Mouse (Mus musculus): ENCODE results near the gene Rasl10a. TPM values are rescaled to one million over a fixed set of nuclear protein-coding genes. Genes with fewer than 3 reads are reported as not detected.

The Rasl10a gene
- polyA plus RNA-seq, 1 experiment = not detected

GRCm38 (mm10) chr11:5025108-5025507, 32.8 kb upstream of the Rasl10a start:
- Histone ChIP-seq H3K4me3 (ENCODE audit: insufficient read depth, low read length) (no peak overlapping the region), H3K4me1 (ENCODE audit: control insufficient read depth, insufficient read depth, low read length) (no peaks in the 10 kb centered on the region), H3K27ac (ENCODE audit: insufficient read depth, low read length) (no peak overlapping the region)
- TF ChIP-seq POLR2A (IDR thresholded peaks at IDR 0.05; ENCODE audit: low read depth, low read length) (no peak), CTCF (IDR thresholded peaks at IDR 0.05; ENCODE audit: borderline replicate concordance, insufficient read depth, low read length) (no peak)

- no peak overlapping the region for H3K27ac ChIP-seq (ENCODE audit: insufficient read depth, low read length)
- TF ChIP-seq CTCF (IDR thresholded peaks at IDR 0.05; ENCODE audit: borderline replicate concordance, insufficient read depth, low read length) (no peak), POLR2A (IDR thresholded peaks at IDR 0.05; ENCODE audit: low read depth, low read length) (no peak)
- no peak overlapping the region for H3K4me3 ChIP-seq (ENCODE audit: insufficient read depth, low read length)
- H3K4me1 ChIP-seq (ENCODE audit: control insufficient read depth, insufficient read depth, low read length) = no peaks in the 10 kb centered on the region
These were observed 29.7 kb upstream of the Rasl10a start for GRCm38 (mm10) chr11:5028228-5028627.

- no peaks in the 10 kb centered on the region for H3K4me1 ChIP-seq (ENCODE audit: control insufficient read depth, insufficient read depth, low read length)
- no peak overlapping the region for H3K27ac ChIP-seq (ENCODE audit: insufficient read depth, low read length)
- H3K4me3 ChIP-seq (ENCODE audit: insufficient read depth, low read length) = no peak overlapping the region
- TF ChIP-seq CTCF (IDR thresholded peaks at IDR 0.05; ENCODE audit: borderline replicate concordance, insufficient read depth, low read length) = no peak
- no peak for TF ChIP-seq POLR2A (IDR thresholded peaks at IDR 0.05; ENCODE audit: low read depth, low read length)
These were observed 25.2 kb upstream of the Rasl10a start for GRCm38 (mm10) chr11:5032706-5033105.

- TF ChIP-seq CTCF (IDR thresholded peaks at IDR 0.05; ENCODE audit: borderline replicate concordance, insufficient read depth, low read length) (no peak), POLR2A (IDR thresholded peaks at IDR 0.05; ENCODE audit: low read depth, low read length) (no peak)
- H3K27ac ChIP-seq (ENCODE audit: insufficient read depth, low read length) = no peak overlapping the region
- H3K4me1 ChIP-seq (ENCODE audit: control insufficient read depth, insufficient read depth, low read length) = no peaks in the 10 kb centered on the region
- H3K4me3 ChIP-seq (ENCODE audit: insufficient read depth, low read length) = no peak overlapping the region
These were observed 24.8 kb upstream of the Rasl10a start for GRCm38 (mm10) chr11:5033136-5033535.

- no peak for TF ChIP-seq CTCF (IDR thresholded peaks at IDR 0.05; ENCODE audit: borderline replicate concordance, insufficient read depth, low read length)
- no peak for TF ChIP-seq POLR2A (IDR thresholded peaks at IDR 0.05; ENCODE audit: low read depth, low read length)
- Histone ChIP-seq H3K4me3 (ENCODE audit: insufficient read depth, low read length) (no peak overlapping the region), H3K27ac (ENCODE audit: insufficient read depth, low read length) (no peak overlapping the region), H3K4me1 (ENCODE audit: control insufficient read depth, insufficient read depth, low read length) (no peaks in the 10 kb centered on the region)
These were observed 22.5 kb upstream of the Rasl10a start for GRCm38 (mm10) chr11:5035421-5035820.

GRCm38 (mm10) chr11:5037146-5037854, 20.6 kb upstream of the Rasl10a start:
- no peak for TF ChIP-seq CTCF (IDR thresholded peaks at IDR 0.05; ENCODE audit: borderline replicate concordance, insufficient read depth, low read length)
- no peak for TF ChIP-seq POLR2A (IDR thresholded peaks at IDR 0.05; ENCODE audit: low read depth, low read length)
- Histone ChIP-seq H3K4me3 (ENCODE audit: insufficient read depth, low read length) (no peak overlapping the region), H3K27ac (ENCODE audit: insufficient read depth, low read length) (no peak overlapping the region), H3K4me1 (ENCODE audit: control insufficient read depth, insufficient read depth, low read length) (no peaks in the 10 kb centered on the region)

GRCm38 (mm10) chr11:5040585-5040984, 17.3 kb upstream of the Rasl10a start:
- H3K4me1 ChIP-seq (ENCODE audit: control insufficient read depth, insufficient read depth, low read length) = no peaks in the 10 kb centered on the region
- H3K4me3 ChIP-seq (ENCODE audit: insufficient read depth, low read length) = no peak overlapping the region
- no peak overlapping the region for H3K27ac ChIP-seq (ENCODE audit: insufficient read depth, low read length)
- TF ChIP-seq POLR2A (IDR thresholded peaks at IDR 0.05; ENCODE audit: low read depth, low read length) (no peak), CTCF (IDR thresholded peaks at IDR 0.05; ENCODE audit: borderline replicate concordance, insufficient read depth, low read length) (no peak)

GRCm38 (mm10) chr11:5041144-5041780, 16.7 kb upstream of the Rasl10a start:
- TF ChIP-seq POLR2A (IDR thresholded peaks at IDR 0.05; ENCODE audit: low read depth, low read length) (no peak), CTCF (IDR thresholded peaks at IDR 0.05; ENCODE audit: borderline replicate concordance, insufficient read depth, low read length) (no peak)
- H3K4me3 ChIP-seq (ENCODE audit: insufficient read depth, low read length) = no peak overlapping the region
- H3K27ac ChIP-seq (ENCODE audit: insufficient read depth, low read length) = no peak overlapping the region
- H3K4me1 ChIP-seq (ENCODE audit: control insufficient read depth, insufficient read depth, low read length) = no peaks in the 10 kb centered on the region

- Histone ChIP-seq H3K4me3 (ENCODE audit: insufficient read depth, low read length) (no peak overlapping the region), H3K4me1 (ENCODE audit: control insufficient read depth, insufficient read depth, low read length) (no peaks in the 10 kb centered on the region), H3K27ac (ENCODE audit: insufficient read depth, low read length) (no peak overlapping the region)
- TF ChIP-seq CTCF (IDR thresholded peaks at IDR 0.05; ENCODE audit: borderline replicate concordance, insufficient read depth, low read length) (no peak), POLR2A (IDR thresholded peaks at IDR 0.05; ENCODE audit: low read depth, low read length) (no peak)
These were observed 15.1 kb upstream of the Rasl10a start for GRCm38 (mm10) chr11:5042645-5043381.

All from embryonic fibroblast, embryonic 13.5 days (primary cell).